Mouse (Mus musculus): ENCODE results near the gene Ubash3b.

Gene Ubash3b

GRCm38 (mm10) chr9:41166886-41167285 lies 5.4 kb upstream of the Ubash3b start:
- DNase-seq = no peak

GRCm38 (mm10) chr9:41162363-41162762 lies 866 bp upstream of the Ubash3b start:
- DNase-seq = no peak

GRCm38 (mm10) chr9:41160536-41161176 lies 841 bp downstream of the Ubash3b start:
- no peak for DNase-seq

GRCm38 (mm10) chr9:41159223-41159622 lies 2.3 kb downstream of the Ubash3b start:
- no peak for DNase-seq

- peak; percentile 18 to 60 for DNase-seq
These were observed 3.5 kb downstream of the Ubash3b start for GRCm38 (mm10) chr9:41157872-41158567.

GRCm38 (mm10) chr9:41157020-41157871 lies 4.3 kb downstream of the Ubash3b start:
- DNase-seq = peak; percentile 79 to 80

- DNase-seq = no peak
These were observed 4.8 kb downstream of the Ubash3b start for GRCm38 (mm10) chr9:41156720-41157019.

GRCm38 (mm10) chr9:41156006-41156719 lies 5.3 kb downstream of the Ubash3b start:
- no peak for DNase-seq

GRCm38 (mm10) chr9:41153979-41154378 lies 7.5 kb downstream of the Ubash3b start:
- DNase-seq = no peak

- DNase-seq = no peak
These were observed 8.4 kb downstream of the Ubash3b start for GRCm38 (mm10) chr9:41153050-41153449.

- no peak for DNase-seq
These were observed 10.0 kb downstream of the Ubash3b start for GRCm38 (mm10) chr9:41151491-41151890.

GRCm38 (mm10) chr9:41149896-41150295 lies 11.6 kb downstream of the Ubash3b start:
- no peak for DNase-seq

GRCm38 (mm10) chr9:41149079-41149676 lies 12.3 kb downstream of the Ubash3b start:
- no peak for DNase-seq

- DNase-seq = peak in 1 of 2 experiments; percentile 37
These were observed 12.9 kb downstream of the Ubash3b start for GRCm38 (mm10) chr9:41148600-41148999.

- DNase-seq = peak in 1 of 2 experiments; percentile 50
These were observed 14.2 kb downstream of the Ubash3b start for GRCm38 (mm10) chr9:41147203-41147842.

- no peak for DNase-seq
These were observed 17.7 kb downstream of the Ubash3b start for GRCm38 (mm10) chr9:41143825-41144224.

- DNase-seq = no peak
These were observed 18.4 kb downstream of the Ubash3b start for GRCm38 (mm10) chr9:41143115-41143514.

GRCm38 (mm10) chr9:41141026-41141425 lies 20.5 kb downstream of the Ubash3b start:
- DNase-seq = no peak

- no peak for DNase-seq
These were observed 22.3 kb downstream of the Ubash3b start for GRCm38 (mm10) chr9:41138987-41139808.

- DNase-seq = no peak
These were observed 24.6 kb downstream of the Ubash3b start for GRCm38 (mm10) chr9:41136691-41137467.

Measured in kidney, adult 8-10 months (tissue).